Mouse (Mus musculus) liver, embryonic 14.5 days (tissue): ENCODE measurements around the gene Ntrk1. TPM values are rescaled to one million over a fixed set of nuclear protein-coding genes. Genes with fewer than 3 reads are reported as not detected.

Experiments used
- ATAC-seq: fragments of 200-750 bp; cut with Nextera tagmentation; 2 replicates; pipeline ENCODE4 v1.8.0; 2017; ENCODE audit warnings: moderate number of reproducible peaks, mild to moderate bottlenecking, moderate library complexity; ENCODE audit not compliant: insufficient read depth
- DNase-seq, 3 experiments: peaks; one replicate each; pipeline ENCODE4 v3.0.0-alpha.2; 2012 to 2013; ENCODE audit warnings: low read depth in 3 of 3, low spot score in 3 of 3
- H3K27ac ChIP-seq: fragments of 300-500 bp; sonication (generic); 2 replicates; pipeline ENCODE4 v1.5.1; 2014; ENCODE audit warnings: moderate library complexity, mild to moderate bottlenecking, control low read depth, inconsistent platforms
- H3K27me3 ChIP-seq: fragments of 300-500 bp; sonication (generic); 2 replicates; pipeline ENCODE4 v1.6.1; 2014; ENCODE audit warnings: mild to moderate bottlenecking, low read length, moderate library complexity; ENCODE audit not compliant: control insufficient read depth, insufficient read depth
- H3K36me3 ChIP-seq: fragments of 300-500 bp; sonication (generic); replicated peaks from 2 replicates; pipeline ENCODE4 v1.6.1; 2014; ENCODE audit warnings: low read depth; ENCODE audit not compliant: control insufficient read depth, insufficient read depth
- H3K4me1 ChIP-seq, 2 experiments: fragments of 200-500 bp in 1 of 2; fragments of 300-500 bp in 1 of 2; sonication (generic) in 1 of 2; replicated peaks; 2 replicates each; pipeline ENCODE4 v1.6.1; 2012 to 2014; ENCODE audit warnings: antibody characterized with exemption in 1 of 2, inconsistent platforms in 1 of 2, low read length in 1 of 2; ENCODE audit not compliant: control insufficient read depth in 2 of 2, insufficient read depth in 2 of 2
- H3K4me2 ChIP-seq: fragments of 300-500 bp; sonication (generic); 2 replicates; pipeline ENCODE4 v1.6.1; 2014; ENCODE audit warnings: low read depth, mild to moderate bottlenecking, control low read depth, moderate library complexity
- H3K4me3 ChIP-seq, 2 experiments: fragments of 200-500 bp in 1 of 2; fragments of 300-500 bp in 1 of 2; sonication (generic) in 1 of 2; 2 replicates each; pipeline ENCODE4 v1.5.1; 2012 to 2014; ENCODE audit warnings: low read depth in 2 of 2, low read length in 2 of 2, mild to moderate bottlenecking in 2 of 2, control low read depth in 1 of 2, inconsistent platforms in 1 of 2, moderate library complexity in 1 of 2; ENCODE audit not compliant: insufficient read depth in 1 of 2
- H3K9ac ChIP-seq: fragments of 300-500 bp; sonication (generic); replicated peaks from 2 replicates; pipeline ENCODE4 v1.6.1; 2014; ENCODE audit warnings: mild to moderate bottlenecking, control low read depth, moderate library complexity
- H3K9me3 ChIP-seq: fragments of 300-500 bp; sonication (generic); 2 replicates; pipeline ENCODE4 v1.6.1; 2016; ENCODE audit warnings: low read length, mixed read lengths; ENCODE audit not compliant: control insufficient read depth
- CTCF ChIP-seq: IDR thresholded peaks from 2 replicates; pipeline ENCODE4 v1.5.1; 2016; ENCODE audit warnings: antibody characterized with exemption, low read depth, control low read depth
- EP300 ChIP-seq: IDR thresholded peaks from 2 replicates; pipeline ENCODE4 v1.6.1; 2016; ENCODE audit warnings: antibody characterized with exemption, low read depth
- WGBS: fragments of 180-500 bp; shearing (Covaris S2); extraction: QIAGEN DNeasy Blood & Tissue Kit; methylation state at CpG from one replicate; pipeline ENCODE4 v1.1.7; 2014; ENCODE audit not compliant: insufficient replicate concordance; 5-methylcytosine and 5-hydroxymethylcytosine counted together
- polyA plus RNA-seq, 2 experiments: library from polyadenylated mRNA; depleted of rRNA in 1 of 2; stranded (reverse) in 1 of 2; unstranded in 1 of 2; fragments of >200 nt; fragmentation: Nextera tagmentation in 1 of 2; extraction: Ambion mirVana in 1 of 2; gene quantifications; 2 replicates each; pipeline versions ENCODE4 v1.2.1 to v1.2.3; 2012 to 2014

Ntrk1 gene
- polyA plus RNA-seq, 2 experiments = 0.04 to 0.08 TPM

DNA sequence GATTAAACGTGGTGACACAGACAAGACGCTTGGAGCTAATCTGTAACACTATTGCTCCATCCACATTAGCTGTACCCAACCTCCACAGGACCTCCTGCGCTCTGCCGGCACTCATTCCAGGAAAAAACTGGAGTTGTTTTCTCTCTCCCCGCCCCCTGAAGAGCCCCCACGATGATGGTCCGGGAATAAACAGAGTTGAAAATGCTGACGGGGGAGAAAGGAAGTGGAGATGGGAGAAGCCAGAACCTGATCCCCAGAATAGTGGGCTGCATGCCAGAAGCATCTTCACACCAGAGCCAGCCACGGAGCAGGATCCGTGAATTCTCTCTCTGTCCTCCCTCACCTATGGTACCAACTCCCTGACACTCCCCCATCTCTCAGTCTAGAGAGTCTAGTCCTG is 30.5 kb downstream of the Ntrk1 start:
- no peaks in the 10 kb centered on the region for H3K9me3 ChIP-seq
- no peaks in the 10 kb centered on the region; a peak in 1 of 4 replicates for H3K4me1 ChIP-seq
- ATAC-seq (no peak), DNase-seq (no peak)
- TF ChIP-seq EP300 (no peak), CTCF (no peak)
- H3K36me3 ChIP-seq = no peaks in the 10 kb centered on the region
- WGBS = 20% methylated on average over 10 of the region's 10 CpGs
- peak overlapping the region; percentile 15 for H3K4me2 ChIP-seq
- no peak overlapping the region for H3K4me3 ChIP-seq
- no peak overlapping the region for H3K27ac ChIP-seq
- no peak overlapping the region for H3K9ac ChIP-seq
- no peaks in the 10 kb centered on the region; the same call in none of the 2 replicates for H3K27me3 ChIP-seq

DNA sequence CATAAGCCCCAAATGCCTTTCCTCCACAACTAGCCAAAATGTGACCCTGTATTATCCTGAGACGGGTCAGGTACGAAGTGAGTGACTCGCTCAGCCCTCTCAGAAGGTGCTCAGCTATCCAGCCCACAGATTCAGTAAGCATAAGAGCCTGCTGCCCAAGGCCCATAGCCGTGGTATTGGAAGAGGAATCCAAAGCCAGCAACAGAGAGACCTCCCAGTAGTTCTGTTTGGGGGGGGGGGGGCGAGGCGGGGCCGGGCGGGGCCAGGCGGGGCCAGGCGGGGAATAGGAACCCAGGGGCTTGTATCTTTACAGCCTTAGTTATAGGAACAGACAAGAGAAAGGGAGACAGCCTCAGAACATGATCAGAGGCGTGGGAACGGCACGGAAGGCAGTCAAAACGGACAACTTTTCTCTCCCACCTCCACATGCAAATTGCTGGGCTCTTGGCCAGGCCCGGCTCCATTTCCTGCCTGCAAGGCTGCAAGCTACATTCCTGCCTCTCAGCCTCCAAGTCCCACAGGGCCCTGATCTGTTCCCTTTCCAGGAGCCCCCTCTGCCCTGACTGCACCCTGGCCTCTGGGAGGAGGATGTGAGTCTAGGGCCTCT is 31.2 kb downstream of the Ntrk1 start:
- no peaks in the 10 kb centered on the region for H3K36me3 ChIP-seq
- no peaks in the 10 kb centered on the region; a peak in 1 of 4 replicates for H3K4me1 ChIP-seq
- no peak overlapping the region for H3K9ac ChIP-seq
- 12% methylated on average over 15 of the region's 15 CpGs for WGBS
- TF ChIP-seq EP300 (no peak), CTCF (no peak)
- no peak overlapping the region for H3K4me3 ChIP-seq
- DNase-seq (no peak), ATAC-seq (no peak)
- H3K27me3 ChIP-seq = no peaks in the 10 kb centered on the region; the same call in 1 of the 2 replicates
- H3K9me3 ChIP-seq = no peaks in the 10 kb centered on the region
- H3K27ac ChIP-seq = no peak overlapping the region
- no peak overlapping the region for H3K4me2 ChIP-seq

DNA sequence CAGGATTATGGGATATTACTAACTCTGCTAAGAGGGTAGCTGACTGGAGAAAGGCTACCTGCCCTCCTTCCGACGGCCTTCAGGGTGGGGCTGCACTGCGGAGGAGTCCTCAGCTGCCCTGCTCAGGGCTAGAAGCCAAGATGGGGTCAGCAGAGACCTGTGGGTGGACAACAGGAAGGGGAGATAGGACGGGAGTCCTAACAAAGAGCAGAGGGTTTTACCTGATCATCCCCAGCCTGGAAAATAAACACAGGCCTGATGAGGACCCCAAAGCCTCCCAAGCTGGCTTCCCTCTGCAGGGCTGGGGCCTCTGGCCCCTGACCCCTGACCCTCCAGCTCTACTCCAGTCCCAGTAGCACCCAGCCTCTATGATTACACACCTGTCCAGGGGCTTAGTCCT is 31.8 kb downstream of the Ntrk1 start:
- WGBS = 54% methylated on average over 4 of the region's 4 CpGs
- no peak overlapping the region for H3K4me3 ChIP-seq
- no peak overlapping the region for H3K27ac ChIP-seq
- TF ChIP-seq EP300 (no peak), CTCF (no peak)
- H3K9me3 ChIP-seq = no peaks in the 10 kb centered on the region
- ATAC-seq (no peak), DNase-seq (no peak)
- H3K4me2 ChIP-seq = no peak overlapping the region
- H3K27me3 ChIP-seq = no peaks in the 10 kb centered on the region; the same call in 1 of the 2 replicates
- no peaks in the 10 kb centered on the region; a peak in 1 of 4 replicates for H3K4me1 ChIP-seq
- no peak overlapping the region for H3K9ac ChIP-seq
- H3K36me3 ChIP-seq = no peaks in the 10 kb centered on the region

DNA sequence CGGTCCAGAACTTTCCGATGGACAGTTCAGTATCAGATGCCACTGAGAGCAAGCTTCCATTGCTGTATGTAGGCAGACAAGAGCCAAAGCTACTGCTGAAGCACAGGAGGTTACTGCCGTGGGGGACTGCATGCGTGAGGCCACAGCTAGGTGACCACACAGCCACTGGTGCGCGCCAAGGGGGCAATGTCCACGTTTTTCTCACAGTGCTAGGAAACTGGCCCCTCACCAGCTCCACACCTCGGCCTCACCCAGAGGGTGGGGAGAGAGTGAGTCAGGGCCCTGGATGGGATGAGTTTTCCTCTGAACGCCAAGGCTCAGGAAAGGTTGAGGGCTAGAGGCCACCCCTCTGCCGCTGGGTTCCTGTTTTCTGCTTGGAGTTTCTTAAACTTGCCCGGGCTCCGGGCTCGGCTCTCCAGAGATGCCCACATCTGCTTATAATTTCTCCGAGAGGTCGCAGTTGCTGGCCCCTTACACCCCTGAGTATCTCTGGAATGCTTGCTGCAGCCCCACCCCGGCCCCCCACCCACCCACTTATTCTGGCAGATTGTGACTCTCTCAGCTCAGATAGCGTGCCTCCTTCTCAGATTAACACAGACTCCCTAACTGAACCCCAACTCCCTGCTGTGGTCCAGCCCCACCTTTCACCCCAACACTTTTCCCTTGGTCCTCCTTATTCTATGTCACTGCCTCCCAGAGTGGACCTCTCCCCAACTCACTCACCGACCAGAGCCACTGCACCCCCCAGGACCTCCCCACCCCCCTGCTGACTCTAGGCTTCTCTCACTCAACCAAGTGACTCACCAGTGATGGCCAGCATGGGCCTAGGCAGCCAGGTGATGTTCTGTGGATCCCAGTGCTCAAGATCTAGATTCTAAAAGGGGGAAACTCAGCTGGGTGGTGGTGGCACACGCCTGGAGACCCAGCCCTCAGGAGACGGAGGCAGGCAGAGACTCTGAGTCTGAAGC is 33.3 kb downstream of the Ntrk1 start:
- Histone ChIP-seq H3K9me3 (no peaks in the 10 kb centered on the region), H3K4me2 (no peak overlapping the region), H3K27me3 (no peaks in the 10 kb centered on the region; the same call in 1 of the 2 replicates), H3K4me1 (no peaks in the 10 kb centered on the region; a peak in 1 of 4 replicates), H3K36me3 (no peaks in the 10 kb centered on the region), H3K27ac (no peak overlapping the region), H3K9ac (no peak overlapping the region), H3K4me3 (no peak overlapping the region)
- TF ChIP-seq EP300 = no peak
- no peak for TF ChIP-seq CTCF
- DNase-seq (no peak), ATAC-seq (no peak)
- WGBS = 51% methylated on average over 20 of the region's 20 CpGs

DNA sequence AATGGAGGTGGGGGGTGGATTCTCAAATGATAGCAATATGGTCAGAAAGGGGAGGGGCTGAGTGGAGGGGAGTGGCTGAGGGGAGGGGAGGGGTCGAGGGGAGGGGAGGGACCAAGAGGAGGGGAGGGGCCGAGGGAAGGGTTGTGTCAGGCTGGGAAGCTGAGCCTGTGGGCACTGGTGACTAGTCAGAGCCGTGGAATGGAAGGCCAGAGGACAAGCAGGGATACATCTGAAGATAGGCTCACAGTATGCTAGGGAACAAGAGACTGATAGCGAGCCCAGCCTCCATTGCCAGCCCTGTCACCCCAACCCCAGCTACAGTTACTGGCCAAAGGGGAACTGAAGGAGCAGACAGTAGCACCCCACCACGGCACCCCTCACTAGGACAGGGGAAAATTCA is 36.3 kb downstream of the Ntrk1 start:
- ATAC-seq (no peak), DNase-seq (no peak)
- no peak overlapping the region for H3K4me3 ChIP-seq
- no peaks in the 10 kb centered on the region for H3K27me3 ChIP-seq
- H3K4me2 ChIP-seq = no peak overlapping the region
- no peak overlapping the region for H3K9ac ChIP-seq
- TF ChIP-seq EP300 (no peak), CTCF (no peak)
- no peaks in the 10 kb centered on the region for H3K36me3 ChIP-seq
- WGBS = 38% methylated on average over 5 of the region's 5 CpGs
- no peaks in the 10 kb centered on the region for H3K9me3 ChIP-seq
- H3K4me1 ChIP-seq = no peaks in the 10 kb centered on the region
- no peak overlapping the region for H3K27ac ChIP-seq
